Mouse (Mus musculus) CD4-positive naive resting alpha-beta T cell, adult 57 days (primary cell): ENCODE results near the gene Cldn34c3. TPM values are rescaled to one million over a fixed set of nuclear protein-coding genes. Genes with fewer than 3 reads are reported as not detected.

Experiments
- total RNA-seq: library from RNA; stranded (reverse); gene quantifications from one replicate; pipeline ENCODE4 v1.2.4, GENCODE M21; 2023

Cldn34c3 gene
- total RNA-seq: not detected

DNA sequence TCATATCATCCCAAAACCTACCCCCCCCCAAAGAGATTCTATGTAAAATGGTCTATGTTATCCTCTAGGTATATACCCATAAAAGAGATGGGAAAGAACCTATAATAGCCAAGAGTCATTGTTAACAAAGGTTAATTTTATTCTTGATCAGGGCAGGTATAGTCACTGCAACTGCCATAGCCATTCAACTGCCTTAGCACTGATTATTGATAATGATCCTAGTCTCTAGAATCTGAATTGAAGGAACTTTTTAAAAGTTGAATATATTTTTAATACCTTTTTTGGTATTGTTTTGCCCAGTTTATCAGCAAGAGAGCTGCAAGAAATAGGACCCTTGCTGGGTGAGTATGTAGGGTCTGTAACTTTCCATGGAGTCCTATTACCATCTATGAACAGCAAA lies at the start of gene Cldn34c3:
Gene Cldn34c3 (plus strand): TSS at position 301 of the 400 bp plus-strand sequence.

Other genes with a start within 250 kb of the Cldn34c3 start
- not detected for gene Cldn34c2, start 212.0 kb upstream of the Cldn34c3 start, total RNA-seq
- not detected for gene Gm17467, start 88.9 kb upstream of the Cldn34c3 start, total RNA-seq